Mouse (Mus musculus) MEL (cell line): ENCODE data around the gene Iba57. TPM values are rescaled to one million over a fixed set of nuclear protein-coding genes. Genes with fewer than 3 reads are reported as not detected.

ENCODE experiments used
- DNase-seq: peaks from one replicate; pipeline ENCODE4 v3.0.0; 2011; ENCODE audit warnings: low read depth, low spot score
- H3K27ac ChIP-seq: 2 replicates; pipeline ENCODE4 v1.5.1; 2012; ENCODE audit warnings: low read depth, mild to moderate bottlenecking, control low read depth, low read length, moderate library complexity; ENCODE audit not compliant: control insufficient read depth
- H3K27me3 ChIP-seq, 2 experiments: fragments of 150-350 bp in 1 of 2; sonication (generic) in 1 of 2; 2 replicates each; pipeline ENCODE4 v1.6.1; 2012; ENCODE audit warnings: low read length in 2 of 2, mild to moderate bottlenecking in 2 of 2, improper control_type of control experiment in 1 of 2, moderate library complexity in 1 of 2; ENCODE audit not compliant: insufficient read depth in 2 of 2, control insufficient read depth in 1 of 2
- H3K36me3 ChIP-seq, 2 experiments: 2 replicates each; pipeline ENCODE4 v1.6.1; 2012 to 2014; ENCODE audit warnings: low read length in 2 of 2, improper control_type of control experiment in 1 of 2, inconsistent platforms in 1 of 2, mild to moderate bottlenecking in 1 of 2; ENCODE audit not compliant: insufficient read depth in 2 of 2, control insufficient read depth in 1 of 2
- H3K4me1 ChIP-seq, 2 experiments: fragments of 150-350 bp in 1 of 2; sonication (generic) in 1 of 2; 2 replicates each; pipeline ENCODE4 v1.6.1; 2012; ENCODE audit warnings: low read length in 2 of 2, improper control_type of control experiment in 1 of 2, mild to moderate bottlenecking in 1 of 2; ENCODE audit not compliant: insufficient read depth in 2 of 2, control insufficient read depth in 1 of 2
- H3K4me3 ChIP-seq, 2 experiments: fragments of 150-350 bp in 1 of 2; sonication (generic) in 1 of 2; 2 replicates each; pipeline ENCODE4 v1.5.1; 2012; ENCODE audit warnings: low read depth in 2 of 2, low read length in 2 of 2, mild to moderate bottlenecking in 2 of 2, moderate library complexity in 2 of 2, control low read depth in 1 of 2, improper control_type of control experiment in 1 of 2; ENCODE audit not compliant: control insufficient read depth in 1 of 2, insufficient read depth in 1 of 2
- H3K79me2 ChIP-seq: 2 replicates; pipeline ENCODE4 v1.6.1; 2012; ENCODE audit warnings: mild to moderate bottlenecking, low read length, moderate library complexity; ENCODE audit not compliant: control insufficient read depth, poor library complexity, insufficient read depth
- H3K9ac ChIP-seq: 2 replicates; pipeline ENCODE4 v1.6.1; 2012; ENCODE audit warnings: low read depth, mild to moderate bottlenecking, control low read depth, low read length, moderate library complexity; ENCODE audit not compliant: control insufficient read depth, poor library complexity, severe bottlenecking
- H3K9me3 ChIP-seq: fragments of 150-350 bp; sonication (generic); replicated peaks from 2 replicates; pipeline ENCODE4 v1.6.1; 2012; ENCODE audit warnings: mild to moderate bottlenecking, low read length, improper control_type of control experiment, moderate library complexity; ENCODE audit not compliant: insufficient read depth
- CTCF ChIP-seq, 3 experiments: IDR thresholded peaks in 2 of 3; conservative IDR thresholded peaks in 1 of 3; 2 replicates each; pipeline ENCODE4 v1.5.1; 2011 to 2012; ENCODE audit warnings: low read length in 3 of 3, low read depth in 2 of 3, mild to moderate bottlenecking in 2 of 3, improper control_type of control experiment in 1 of 3, inconsistent platforms in 1 of 3, mixed read lengths in 1 of 3, moderate library complexity in 1 of 3; ENCODE audit not compliant: control insufficient read depth in 1 of 3, insufficient read depth in 1 of 3, poor library complexity in 1 of 3, severe bottlenecking in 1 of 3
- E2F4 ChIP-seq: IDR thresholded peaks from 2 replicates; pipeline ENCODE4 v1.6.1; 2011; ENCODE audit warnings: low read depth, low read length, improper control_type of control experiment, borderline replicate concordance
- EP300 ChIP-seq, 2 experiments: IDR thresholded peaks; 2 replicates each; pipeline ENCODE4 v1.6.1; 2011; ENCODE audit warnings: improper control_type of control experiment in 2 of 2, low read length in 2 of 2, low read depth in 1 of 2, mild to moderate bottlenecking in 1 of 2
- ETS1 ChIP-seq: IDR thresholded peaks from 2 replicates; pipeline ENCODE4 v1.6.1; 2012; ENCODE audit warnings: low read depth, mild to moderate bottlenecking, inconsistent platforms, low read length, improper control_type of control experiment, moderate library complexity
- GATA1 ChIP-seq: IDR thresholded peaks from 2 replicates; pipeline ENCODE4 v1.6.1; 2011; ENCODE audit warnings: low read depth, low read length, improper control_type of control experiment
- HCFC1 ChIP-seq: IDR thresholded peaks from 2 replicates; pipeline ENCODE4 v1.6.1; 2012; ENCODE audit warnings: low read depth, mild to moderate bottlenecking, inconsistent platforms, low read length, improper control_type of control experiment, moderate library complexity
- JUND ChIP-seq: IDR thresholded peaks from 2 replicates; pipeline ENCODE4 v1.6.1; 2011; ENCODE audit warnings: low read depth, mild to moderate bottlenecking, improper control_type of control experiment, low read length
- KAT2A ChIP-seq: conservative IDR thresholded peaks from 2 replicates; pipeline ENCODE4 v1.6.1; 2012; ENCODE audit warnings: low read depth, low read length, improper control_type of control experiment, inconsistent platforms
- MAX ChIP-seq: IDR thresholded peaks from 2 replicates; pipeline ENCODE4 v1.6.1; 2011; ENCODE audit warnings: low read length, improper control_type of control experiment
- MEF2A ChIP-seq: IDR thresholded peaks from 2 replicates; pipeline ENCODE4 v1.6.1; 2014; ENCODE audit warnings: low read depth, mild to moderate bottlenecking, inconsistent platforms, low read length, improper control_type of control experiment; ENCODE audit not compliant: poor library complexity, insufficient replicate concordance, severe bottlenecking; ENCODE audit errors: extremely low read depth
- MXI1 ChIP-seq: IDR thresholded peaks from 2 replicates; pipeline ENCODE4 v1.6.1; 2011; ENCODE audit warnings: mild to moderate bottlenecking, low read depth, low read length, improper control_type of control experiment
- MYB ChIP-seq: IDR thresholded peaks from 2 replicates; pipeline ENCODE4 v1.6.1; 2011; ENCODE audit warnings: mild to moderate bottlenecking, low read depth, low read length, improper control_type of control experiment
- MYC ChIP-seq: IDR thresholded peaks from 2 replicates; pipeline ENCODE4 v1.6.1; 2011; ENCODE audit warnings: low read depth, mild to moderate bottlenecking, low read length, improper control_type of control experiment, moderate library complexity
- NELFE ChIP-seq: IDR thresholded peaks from 2 replicates; pipeline ENCODE4 v1.6.1; 2011; ENCODE audit warnings: low read depth, low read length, improper control_type of control experiment
- POLR2A ChIP-seq, 2 experiments: IDR thresholded peaks; 2 replicates each; pipeline ENCODE4 v1.6.1; 2011 to 2012; ENCODE audit warnings: low read length in 2 of 2, mild to moderate bottlenecking in 2 of 2, control low read depth in 1 of 2, improper control_type of control experiment in 1 of 2, low read depth in 1 of 2, moderate library complexity in 1 of 2; ENCODE audit not compliant: control insufficient read depth in 1 of 2, insufficient read depth in 1 of 2, poor library complexity in 1 of 2
- POLR2AphosphoS2 ChIP-seq: IDR thresholded peaks from 2 replicates; pipeline ENCODE4 v1.6.1; 2011; ENCODE audit warnings: low read length, improper control_type of control experiment
- POLR2AphosphoS5 ChIP-seq: IDR thresholded peaks from 2 replicates; pipeline ENCODE4 v1.6.1; 2012; ENCODE audit warnings: low read depth, borderline replicate concordance, mild to moderate bottlenecking, inconsistent platforms, low read length, moderate library complexity, mixed read lengths
- RCOR1 ChIP-seq: IDR thresholded peaks from 2 replicates; pipeline ENCODE4 v1.6.1; 2012; ENCODE audit warnings: low read depth, mild to moderate bottlenecking, inconsistent platforms, low read length, improper control_type of control experiment
- SIN3A ChIP-seq: IDR thresholded peaks from 2 replicates; pipeline ENCODE4 v1.6.1; 2012; ENCODE audit warnings: low read length, improper control_type of control experiment, inconsistent platforms
- SMC3 ChIP-seq: IDR thresholded peaks from 2 replicates; pipeline ENCODE4 v1.6.1; 2011; ENCODE audit warnings: low read depth, low read length, improper control_type of control experiment
- TAL1 ChIP-seq: IDR thresholded peaks from 2 replicates; pipeline ENCODE4 v1.6.1; 2012; ENCODE audit warnings: mild to moderate bottlenecking, inconsistent platforms, low read length, moderate library complexity, mixed read lengths
- TBP ChIP-seq: IDR thresholded peaks from 2 replicates; pipeline ENCODE4 v1.8.0; 2011; ENCODE audit warnings: low read depth, low read length, improper control_type of control experiment
- UBTF ChIP-seq: IDR thresholded peaks from 2 replicates; pipeline ENCODE4 v1.6.1; 2012; ENCODE audit warnings: low read depth, mild to moderate bottlenecking, inconsistent platforms, low read length, improper control_type of control experiment, moderate library complexity, borderline replicate concordance; ENCODE audit not compliant: insufficient read depth
- USF2 ChIP-seq, 2 experiments: IDR thresholded peaks; 2 replicates each; pipeline ENCODE4 v1.6.1; 2011 to 2012; ENCODE audit warnings: improper control_type of control experiment in 2 of 2, low read length in 2 of 2, borderline replicate concordance in 1 of 2, inconsistent platforms in 1 of 2, low read depth in 1 of 2, mild to moderate bottlenecking in 1 of 2; ENCODE audit not compliant: insufficient read depth in 1 of 2
- ZC3H11A ChIP-seq: IDR thresholded peaks from 2 replicates; pipeline ENCODE4 v1.6.1; 2012; ENCODE audit warnings: low read depth, mild to moderate bottlenecking, inconsistent platforms, low read length, improper control_type of control experiment
- ZMIZ1 ChIP-seq: IDR thresholded peaks from 2 replicates; pipeline ENCODE4 v1.6.1; 2012; ENCODE audit warnings: low read depth, mild to moderate bottlenecking, inconsistent platforms, low read length, improper control_type of control experiment, moderate library complexity
- polyA plus RNA-seq, 2 experiments: library from polyadenylated mRNA; stranded (reverse) in 1 of 2; unstranded in 1 of 2; fragments of >175 nt in 1 of 2; fragments of >200 nt in 1 of 2; gene quantifications; 2 replicates each; pipeline versions ENCODE4 v1.2.1 to v1.2.4; 2012; ENCODE audit warnings: low replicate concordance in 2 of 2, low read depth in 1 of 2; ENCODE audit not compliant: insufficient read length in 2 of 2, insufficient read depth in 1 of 2, missing spikeins in 1 of 2
- total RNA-seq: library from RNA; depleted of rRNA; stranded (reverse); fragments of 300-350 nt; gene quantifications from 2 replicates; pipeline ENCODE4 v1.2.3, GENCODE M21; 2012

Gene Iba57
- total and polyA plus RNA-seq, 3 experiments: 14.7 to 18.8 TPM; not detected in 1

GRCm38 (mm10) chr11:59135051-59135820 is 28.3 kb downstream of the Iba57 start:
- Histone ChIP-seq H3K4me1 (no peaks in the 10 kb centered on the region), H3K4me3 (no peak overlapping the region), H3K9ac (no peak overlapping the region), H3K79me2 (no peaks in the 10 kb centered on the region), H3K36me3 (no peaks in the 10 kb centered on the region), H3K27ac (no peak overlapping the region), H3K27me3 (no peaks in the 10 kb centered on the region; a peak in 1 of 4 replicates), H3K9me3 (no peaks in the 10 kb centered on the region)
- DNase-seq: no peak
- TF ChIP-seq HCFC1 (no peak), ZC3H11A (no peak), ZMIZ1 (no peak), SIN3A (no peak), KAT2A (no peak), POLR2A (IDR thresholded peaks at IDR 0.05; ENCODE audit: control insufficient read depth in 1 of 2, insufficient read depth in 1 of 2, low read depth in 1 of 2, low read length in 2 of 2, poor library complexity in 1 of 2) (no peak), UBTF (no peak), ETS1 (no peak), TBP (no peak)

- Histone ChIP-seq H3K9me3 (no peaks in the 10 kb centered on the region), H3K79me2 (no peaks in the 10 kb centered on the region), H3K4me1 (no peaks in the 10 kb centered on the region), H3K4me3 (no peak overlapping the region), H3K36me3 (no peaks in the 10 kb centered on the region)
- DNase-seq: no peak
- no peak for TF ChIP-seq CTCF (IDR thresholded peaks at IDR 0.05 in 2 of 3, conservative IDR thresholded peaks at IDR 0.05 in 1 of 3; ENCODE audit: control insufficient read depth in 1 of 3, insufficient read depth in 1 of 3, low read depth in 2 of 3, low read length in 3 of 3, poor library complexity in 1 of 3, severe bottlenecking in 1 of 3)
- no peak for TF ChIP-seq SMC3
- no peak for TF ChIP-seq GATA1
- no peak for TF ChIP-seq TAL1
- TF ChIP-seq MYC: no peak
- no peak for TF ChIP-seq POLR2AphosphoS5
- TF ChIP-seq ZC3H11A: no peak
- TF ChIP-seq NELFE: no peak
- no peak for TF ChIP-seq MAX
- TF ChIP-seq USF2 (IDR thresholded peaks at IDR 0.05; ENCODE audit: borderline replicate concordance in 1 of 2, insufficient read depth in 1 of 2, low read depth in 1 of 2, low read length in 2 of 2): no peak
- no peak for TF ChIP-seq MEF2A
- no peak for TF ChIP-seq MXI1
- TF ChIP-seq MYB: no peak
- no peak for TF ChIP-seq RCOR1
- TF ChIP-seq POLR2AphosphoS2: no peak
- no peak for TF ChIP-seq EP300 (IDR thresholded peaks at IDR 0.05; ENCODE audit: low read depth in 1 of 2, low read length in 2 of 2)
- no peak for TF ChIP-seq E2F4
- TF ChIP-seq JUND: no peak
- TF ChIP-seq, all 39 proteins: peak for 0
- no peaks in the 10 kb centered on the region for H3K27me3 ChIP-seq
- no peak overlapping the region for H3K9ac ChIP-seq
- no peak overlapping the region for H3K27ac ChIP-seq
Measured at GRCm38 (mm10) chr11:59134373-59134997, 29.1 kb downstream of the Iba57 start.
